Mouse (Mus musculus) thymus, adult 2 months (tissue): ENCODE results near the gene Ncf1. TPM values are rescaled to one million over a fixed set of nuclear protein-coding genes. Genes with fewer than 3 reads are reported as not detected.

ENCODE experiments used
- DNase-seq: peaks from one replicate; pipeline ENCODE4 v3.0.0; 2021
- H3K27ac ChIP-seq: fragments of 200-500 bp; 2 replicates; pipeline ENCODE4 v1.5.1; 2012; ENCODE audit warnings: low read length, control low read depth; ENCODE audit not compliant: control insufficient read depth, insufficient read depth
- H3K27me3 ChIP-seq: fragments of 200-500 bp; 2 replicates; pipeline ENCODE4 v1.6.1; 2012; ENCODE audit warnings: mild to moderate bottlenecking, low read length, moderate library complexity, mixed read lengths; ENCODE audit not compliant: control insufficient read depth, insufficient read depth
- H3K36me3 ChIP-seq: fragments of 200-500 bp; 2 replicates; pipeline ENCODE4 v1.6.1; 2012; ENCODE audit warnings: mild to moderate bottlenecking, low read length, moderate library complexity; ENCODE audit not compliant: control insufficient read depth, insufficient read depth
- H3K4me1 ChIP-seq: fragments of 200-500 bp; replicated peaks from 2 replicates; pipeline ENCODE4 v1.6.1; 2012; ENCODE audit warnings: low read length; ENCODE audit not compliant: control insufficient read depth, insufficient read depth
- H3K4me3 ChIP-seq: fragments of 200-500 bp; 2 replicates; pipeline ENCODE4 v1.5.1; 2012; ENCODE audit warnings: mild to moderate bottlenecking, low read length, control low read depth, moderate library complexity; ENCODE audit not compliant: control insufficient read depth, insufficient read depth
- CTCF ChIP-seq: fragments of 200-500 bp; IDR thresholded peaks from 2 replicates; pipeline ENCODE4 v1.5.1; 2012; ENCODE audit warnings: mild to moderate bottlenecking, control low read depth, low read length, moderate library complexity, borderline replicate concordance; ENCODE audit not compliant: control insufficient read depth, poor library complexity, insufficient read depth; ENCODE audit errors: extremely low read depth
- POLR2A ChIP-seq: fragments of 200-500 bp; IDR thresholded peaks from 2 replicates; pipeline ENCODE4 v1.6.1; 2012; ENCODE audit warnings: mild to moderate bottlenecking, low read length, control low read depth, moderate library complexity; ENCODE audit not compliant: control insufficient read depth, poor library complexity, insufficient read depth; ENCODE audit errors: extremely low read depth
- WGBS: fragments of 180-500 bp; shearing (Covaris S2); methylation state at CpG from one replicate; pipeline ENCODE4 v1.1.7; 2018; 5-methylcytosine and 5-hydroxymethylcytosine counted together
- polyA plus RNA-seq: library from polyadenylated mRNA; depleted of rRNA; stranded (reverse); fragments of >200 nt; gene quantifications from 2 replicates; pipeline ENCODE4 v1.2.3, GENCODE M21; 2012; rRNA removed

Gene Ncf1
- polyA plus RNA-seq, 1 experiment: 35.9 TPM

GRCm38 (mm10) chr5:134173206-134173605 is 56.2 kb downstream of the Ncf1 start:
- no peak overlapping the region for H3K27ac ChIP-seq
- peaks cover 5% of the 10 kb centered on the region; the same call in 1 of the 2 replicates for H3K36me3 ChIP-seq
- peaks cover 9% of the 10 kb centered on the region for H3K4me1 ChIP-seq
- TF ChIP-seq CTCF (peak; percentile 73), POLR2A (no peak)
- peak; percentile 39 for DNase-seq
- no peaks in the 10 kb centered on the region for H3K27me3 ChIP-seq
- H3K4me3 ChIP-seq: no peak overlapping the region
- WGBS: 48% methylated on average over 4 of the region's 4 CpGs

GRCm38 (mm10) chr5:134170167-134170566 is 59.3 kb downstream of the Ncf1 start:
- no peak overlapping the region for H3K27ac ChIP-seq
- WGBS: 99% methylated on average over 8 of the region's 8 CpGs

More at GRCm38 (mm10) chr5:134170167-134170566, 59.3 kb downstream of the Ncf1 start:
- Histone ChIP-seq H3K27me3 (no peaks in the 10 kb centered on the region), H3K36me3 (peaks cover 5% of the 10 kb centered on the region; the same call in 1 of the 2 replicates), H3K4me1 (peaks cover 8% of the 10 kb centered on the region), H3K4me3 (no peak overlapping the region)
- TF ChIP-seq CTCF: no peak
- no peak for TF ChIP-seq POLR2A
- no peak for DNase-seq

Other genes starting within 250 kb of the Ncf1 start
- gene Castor2, start 129.9 kb downstream of the Ncf1 start, polyA plus RNA-seq: 15.9 and 18.0 TPM in 2 replicates
- 18.0 and 20.4 TPM in 2 replicates for gene Rcc1l, start 52.9 kb downstream of the Ncf1 start, polyA plus RNA-seq
- 9.7 and 9.9 TPM in 2 replicates for gene Gtf2ird2, start 45.6 kb downstream of the Ncf1 start, polyA plus RNA-seq
- 131 and 136 TPM in 2 replicates for gene Gtf2i, start 85.1 kb upstream of the Ncf1 start, polyA plus RNA-seq
- gene Gtf2ird1, start 227.1 kb upstream of the Ncf1 start, polyA plus RNA-seq: 75.6 and 83.9 TPM in 2 replicates